Mouse (Mus musculus): ENCODE data around the gene Sec22b.

GRCm38 (mm10) chr3:97961962-97962361 lies 61.0 kb downstream of the Sec22b start:
- no peak for TF ChIP-seq CTCF (IDR thresholded peaks at IDR 0.05; ENCODE audit: low read depth)
- no peak for TF ChIP-seq EP300 (IDR thresholded peaks at IDR 0.05; ENCODE audit: low read depth)
